Mouse (Mus musculus) central nervous system, embryonic 11.5 days (tissue): ENCODE data around the gene 1190005I06Rik. TPM values are rescaled to one million over a fixed set of nuclear protein-coding genes. Genes with fewer than 3 reads are reported as not detected.

Experiments used
- polyA plus RNA-seq: library from polyadenylated mRNA; depleted of rRNA; stranded (reverse); fragments of >200 nt; gene quantifications from 2 replicates; pipeline ENCODE4 v1.2.3, GENCODE M21; 2012; rRNA removed

The 1190005I06Rik gene
- polyA plus RNA-seq: 2.5 and 2.6 TPM in 2 replicates

GRCm38 (mm10) chr8:120647532-120647931, at the start of gene 1190005I06Rik:
Gene 1190005I06Rik (minus strand): TSS chr8:120647632.

GRCm38 (mm10) chr8:120668374-120668905, 21.0 kb upstream of the 1190005I06Rik start, which contains the start of gene Emc8:
Gene Emc8 (minus strand): TSS chr8:120668573.

GRCm38 (mm10) chr8:120667561-120668373, 20.3 kb upstream of the 1190005I06Rik start, which contains the start of the genes Gm27021 and Cox4i1:
Gene Gm27021 (minus strand): TSS chr8:120668079.
Gene Cox4i1 (plus strand): TSS chr8:120668222.

GRCm38 (mm10) chr8:120588908-120589771, 58.3 kb downstream of the 1190005I06Rik start, which contains the start of gene Gins2:
Gene Gins2 (minus strand): TSS chr8:120589304.

Other genes with a start within 250 kb of the 1190005I06Rik start
- 44.7 and 75.9 TPM in 2 replicates for gene Gins2, start 58.3 kb downstream of the 1190005I06Rik start, polyA plus RNA-seq
- 0.98 and 1.3 TPM in 2 replicates for gene Gm27021, start 20.4 kb upstream of the 1190005I06Rik start, polyA plus RNA-seq
- gene Cox4i1, start 20.6 kb upstream of the 1190005I06Rik start, polyA plus RNA-seq: 1,012 and 1,246 TPM in 2 replicates
- gene Emc8, start 20.9 kb upstream of the 1190005I06Rik start, polyA plus RNA-seq: 111 and 113 TPM in 2 replicates
- gene Irf8, start 88.7 kb upstream of the 1190005I06Rik start, polyA plus RNA-seq: 1.9 and 2.5 TPM in 2 replicates